Mouse (Mus musculus) spleen, adult 2 months (tissue): ENCODE results near the gene Atp6v0a2.
A peak's percentile ranks its signal among the peaks of the same experiment; 100 is the strongest.

ENCODE experiments used
- CTCF ChIP-seq: fragments of 200-500 bp; IDR thresholded peaks from 2 replicates; pipeline ENCODE4 v1.5.1; 2011; ENCODE audit warnings: mild to moderate bottlenecking, inconsistent platforms; ENCODE audit not compliant: insufficient read depth, insufficient read length, insufficient replicate concordance; ENCODE audit errors: extremely low read depth
- POLR2A ChIP-seq: fragments of 200-500 bp; IDR thresholded peaks from 2 replicates; pipeline ENCODE4 v1.6.1; 2011; ENCODE audit warnings: low read depth, low read length, inconsistent platforms

GRCm38 (mm10) chr5:124761011-124761410, 132.6 kb downstream of the Atp6v0a2 start:
- TF ChIP-seq POLR2A (no peak), CTCF (peak; percentile 23; the same call in 1 of the 2 replicates)
